Mouse (Mus musculus) embryo, embryonic 10 days (tissue): ENCODE results near the gene BC016579.

ENCODE experiments used
- DNase-seq: peaks from one replicate; pipeline ENCODE4 v3.0.0-alpha.2; 2015; ENCODE audit warnings: low spot score

Gene BC016579

GRCm38 (mm10) chr16:45653934-45654332 lies at the start of gene BC016579:
Gene BC016579, minus strand, starts transcription at chr16:45654068.
- DNase-seq: no peak

- no peak for DNase-seq
Measured at GRCm38 (mm10) chr16:45699301-45699700, 45.4 kb upstream of the BC016579 start.

GRCm38 (mm10) chr16:45697996-45698395 lies 44.1 kb upstream of the BC016579 start:
- no peak for DNase-seq

DNA sequence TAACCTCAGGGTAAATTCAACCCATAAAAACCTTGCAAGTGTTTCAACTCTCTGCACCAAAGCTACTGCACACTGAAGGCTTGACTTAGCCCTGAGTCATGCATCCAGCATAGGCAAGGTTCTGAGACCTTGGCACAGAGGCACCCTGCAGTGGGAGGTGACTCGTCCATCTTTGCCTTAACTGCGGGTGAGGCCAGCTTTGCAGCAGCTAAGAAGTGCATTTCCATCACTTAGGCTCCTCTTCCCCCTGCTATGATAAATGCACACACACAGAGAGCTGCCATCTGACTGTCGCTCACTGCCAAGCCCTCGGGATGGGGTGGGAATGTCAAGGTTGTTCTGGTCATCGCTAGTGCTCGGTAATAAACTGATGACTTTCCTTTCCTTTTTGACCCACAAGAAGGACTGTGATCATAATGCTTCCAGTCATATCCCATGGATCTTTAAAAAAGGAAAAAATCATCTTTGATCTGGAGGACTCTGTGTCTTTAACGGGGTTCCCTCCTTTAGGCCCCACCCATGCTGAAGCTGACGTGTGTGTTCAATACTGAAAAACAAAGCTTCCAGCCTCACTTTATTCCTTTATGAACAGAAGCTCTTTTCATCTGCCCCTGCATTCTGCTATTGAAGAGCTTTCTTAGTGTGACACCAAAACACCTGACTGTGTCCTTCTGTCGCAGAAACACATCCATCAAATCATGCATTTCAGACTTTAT lies 41.7 kb upstream of the BC016579 start:
- no peak for DNase-seq

GRCm38 (mm10) chr16:45693558-45693957 lies 39.7 kb upstream of the BC016579 start, which contains the start of gene Tmprss7:
Gene Tmprss7, minus strand, starts transcription at chr16:45693658.
- no peak for DNase-seq

DNA sequence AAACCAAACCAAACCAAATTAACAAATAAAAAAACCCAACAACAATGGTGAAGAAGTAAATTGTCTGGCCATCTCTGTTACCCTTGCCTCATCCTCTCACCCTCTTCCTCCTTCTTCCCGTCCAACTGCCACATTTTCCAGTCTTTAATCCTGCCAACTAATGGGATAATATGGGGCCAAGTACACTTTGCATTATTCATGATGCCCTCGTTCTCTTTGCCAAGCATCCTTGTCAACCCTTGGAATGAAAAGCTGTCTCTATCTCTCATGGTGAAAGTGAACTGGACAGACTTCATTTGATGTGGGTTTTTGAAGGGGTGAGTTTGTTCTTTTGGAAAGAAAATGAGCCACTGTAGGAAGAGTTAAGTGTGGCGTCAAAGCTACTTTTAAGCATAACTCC lies 39.0 kb upstream of the BC016579 start:
- DNase-seq: no peak

GRCm38 (mm10) chr16:45690178-45690577 lies 36.3 kb upstream of the BC016579 start:
- peak; percentile 51 for DNase-seq

GRCm38 (mm10) chr16:45686833-45687232 lies 33.0 kb upstream of the BC016579 start:
- no peak for DNase-seq

DNA sequence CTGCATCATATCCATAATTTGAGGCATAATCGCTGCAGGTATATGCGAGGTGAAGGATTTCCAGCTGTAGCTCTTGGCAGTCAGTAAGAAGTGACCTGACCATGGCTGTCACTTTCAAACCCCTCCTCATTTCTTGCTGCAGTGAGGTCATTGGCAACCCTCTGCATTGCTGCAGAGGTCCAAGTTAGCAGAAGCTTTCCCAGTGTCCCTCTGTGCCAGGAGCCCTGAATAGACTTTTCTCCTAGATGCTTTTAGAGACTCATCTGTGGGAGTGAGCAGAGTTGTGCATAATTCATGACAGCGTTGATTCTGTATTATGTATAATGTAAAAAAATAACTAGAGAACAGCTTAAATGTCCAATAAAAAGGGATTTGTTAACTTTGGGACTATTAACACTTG lies 31.4 kb upstream of the BC016579 start:
- DNase-seq: no peak

- peak; percentile 86 for DNase-seq
Measured at GRCm38 (mm10) chr16:45684815-45685214, 30.9 kb upstream of the BC016579 start.

GRCm38 (mm10) chr16:45676462-45676861 lies 22.6 kb upstream of the BC016579 start:
- peak; percentile 44 for DNase-seq

- no peak for DNase-seq
Measured at GRCm38 (mm10) chr16:45670005-45670404, 16.1 kb upstream of the BC016579 start.

GRCm38 (mm10) chr16:45668178-45668577 lies 14.3 kb upstream of the BC016579 start:
- DNase-seq: no peak

DNA sequence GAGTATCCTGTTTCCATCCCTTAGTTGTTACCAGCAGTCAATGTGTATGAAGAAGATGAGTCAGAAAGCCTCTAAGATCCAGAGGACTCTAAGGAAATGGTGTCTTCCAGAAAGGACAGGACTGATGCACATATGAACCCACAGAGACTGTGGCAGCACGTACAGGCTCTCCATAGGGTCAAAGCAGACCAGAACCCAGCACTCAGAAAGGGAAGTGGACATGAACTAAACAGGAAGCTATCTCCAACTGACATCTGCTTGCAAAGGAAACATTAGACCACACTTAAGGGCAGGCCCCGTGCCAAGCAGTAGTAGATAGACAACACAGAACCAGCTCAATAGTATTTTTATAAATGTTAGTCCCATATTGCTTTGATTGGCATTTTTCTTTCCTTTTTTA lies 12.3 kb upstream of the BC016579 start:
- no peak for DNase-seq

- no peak for DNase-seq
Measured at GRCm38 (mm10) chr16:45662381-45662780, 8.5 kb upstream of the BC016579 start.

- no peak for DNase-seq
Measured at GRCm38 (mm10) chr16:45659596-45659995, 5.7 kb upstream of the BC016579 start.

DNA sequence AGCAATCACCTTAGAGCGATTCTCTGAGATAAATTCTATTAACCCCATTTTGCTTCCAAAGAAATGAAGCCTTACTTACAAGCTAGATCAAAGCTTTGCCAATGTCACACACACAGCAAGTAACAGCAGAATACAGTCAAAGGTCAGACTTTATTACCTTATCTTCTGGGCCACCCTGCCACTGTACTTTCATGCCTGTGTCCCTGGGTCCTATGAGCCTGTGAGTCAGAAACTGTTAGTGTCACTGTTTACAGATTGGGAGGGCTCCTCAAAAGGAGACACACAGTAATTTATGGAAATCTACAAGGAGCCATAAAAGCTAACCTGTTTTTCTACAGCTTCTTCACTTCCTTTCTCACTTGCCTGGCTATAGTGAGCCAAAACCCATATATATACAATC lies 4.4 kb upstream of the BC016579 start:
- DNase-seq: no peak

- DNase-seq: no peak
Measured at GRCm38 (mm10) chr16:45657574-45658159, 3.8 kb upstream of the BC016579 start.

- DNase-seq: no peak
Measured at GRCm38 (mm10) chr16:45654465-45654864, 597 bp upstream of the BC016579 start.

- no peak for DNase-seq
Measured at GRCm38 (mm10) chr16:45653009-45653933, 597 bp downstream of the BC016579 start.

GRCm38 (mm10) chr16:45651497-45651896 lies 2.4 kb downstream of the BC016579 start:
- DNase-seq: no peak

DNA sequence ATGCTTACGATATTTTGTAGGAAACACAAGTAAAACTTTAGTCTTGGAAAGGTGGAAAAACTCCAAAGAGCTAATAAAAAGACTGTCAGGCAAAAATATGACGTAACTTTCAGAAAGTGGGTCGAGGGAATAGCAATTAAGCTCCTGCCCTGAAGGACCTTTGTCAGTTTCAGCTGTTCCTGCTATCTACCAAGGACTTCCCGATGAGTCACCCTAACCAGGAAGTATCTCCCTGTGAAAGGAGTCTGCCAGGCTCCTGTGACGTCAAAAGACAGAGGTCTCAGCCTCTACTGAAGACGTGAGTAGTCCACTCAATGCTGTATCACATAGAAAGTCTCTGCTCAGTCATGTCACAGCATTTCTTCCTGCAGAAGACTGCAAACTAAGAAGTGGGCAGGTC lies 9.5 kb downstream of the BC016579 start:
- no peak for DNase-seq

- DNase-seq: no peak
Measured at GRCm38 (mm10) chr16:45643944-45644343, 9.9 kb downstream of the BC016579 start.
